Mouse (Mus musculus): ENCODE results near the gene Plce1. TPM values are rescaled to one million over a fixed set of nuclear protein-coding genes. Genes with fewer than 3 reads are reported as not detected.

Gene Plce1
- total and polyA plus RNA-seq, 3 experiments, result not detected

- no peak for TF ChIP-seq MEF2A (IDR thresholded peaks at IDR 0.05; ENCODE audit: extremely low read depth, insufficient replicate concordance, low read depth, low read length, poor library complexity, severe bottlenecking)
- no peak for TF ChIP-seq ZKSCAN1 (IDR thresholded peaks at IDR 0.05; ENCODE audit: low read depth, low read length)
- TF ChIP-seq BHLHE40 (IDR thresholded peaks at IDR 0.05; ENCODE audit: borderline replicate concordance, low read depth, low read length), result no peak
- TF ChIP-seq USF1 (IDR thresholded peaks at IDR 0.05; ENCODE audit: low read depth, low read length), result no peak
- no peak for TF ChIP-seq MAZ (IDR thresholded peaks at IDR 0.05; ENCODE audit: low read depth, low read length)
- no peak for TF ChIP-seq MYB (IDR thresholded peaks at IDR 0.05; ENCODE audit: low read depth, low read length)
- TF ChIP-seq MAFK (IDR thresholded peaks at IDR 0.05; ENCODE audit: borderline replicate concordance, low read depth, low read length), result no peak
- no peak for TF ChIP-seq USF2 (IDR thresholded peaks at IDR 0.05; ENCODE audit: borderline replicate concordance in 1 of 2, insufficient read depth in 1 of 2, low read depth in 1 of 2, low read length in 2 of 2)
- TF ChIP-seq NELFE (IDR thresholded peaks at IDR 0.05; ENCODE audit: low read depth, low read length), result no peak
- no peak for TF ChIP-seq POLR2A (IDR thresholded peaks at IDR 0.05; ENCODE audit: control insufficient read depth in 1 of 2, insufficient read depth in 1 of 2, low read depth in 1 of 2, low read length in 2 of 2, poor library complexity in 1 of 2)
- no peak for TF ChIP-seq KAT2A (conservative IDR thresholded peaks at IDR 0.05; ENCODE audit: low read depth, low read length)
- no peak for TF ChIP-seq E2F4 (IDR thresholded peaks at IDR 0.05; ENCODE audit: borderline replicate concordance, low read depth, low read length)
- no peak for TF ChIP-seq UBTF (IDR thresholded peaks at IDR 0.05; ENCODE audit: borderline replicate concordance, insufficient read depth, low read depth, low read length)
- TF ChIP-seq MYC (IDR thresholded peaks at IDR 0.05; ENCODE audit: low read depth, low read length), result no peak
- no peak for TF ChIP-seq CTCF (IDR thresholded peaks at IDR 0.05 in 2 of 3, conservative IDR thresholded peaks at IDR 0.05 in 1 of 3; ENCODE audit: control insufficient read depth in 1 of 3, insufficient read depth in 1 of 3, low read depth in 2 of 3, low read length in 3 of 3, poor library complexity in 1 of 3, severe bottlenecking in 1 of 3)
- TF ChIP-seq CHD1 (IDR thresholded peaks at IDR 0.05; ENCODE audit: low read depth, low read length), result no peak
- Histone ChIP-seq H3K9ac (ENCODE audit: control insufficient read depth, low read depth, low read length, poor library complexity, severe bottlenecking) (no peak overlapping the region), H3K9me3 (replicated peaks; ENCODE audit: insufficient read depth, low read length) (no peaks in the 10 kb centered on the region), H3K4me1 (ENCODE audit: control insufficient read depth in 1 of 2, insufficient read depth in 2 of 2, low read length in 2 of 2) (no peaks in the 10 kb centered on the region), H3K79me2 (ENCODE audit: control insufficient read depth, insufficient read depth, low read length, poor library complexity) (no peaks in the 10 kb centered on the region), H3K27ac (ENCODE audit: control insufficient read depth, low read depth, low read length) (no peak overlapping the region), H3K36me3 (ENCODE audit: control insufficient read depth in 1 of 2, insufficient read depth in 2 of 2, low read length in 2 of 2) (no peaks in the 10 kb centered on the region), H3K27me3 (ENCODE audit: control insufficient read depth in 1 of 2, insufficient read depth in 2 of 2, low read length in 2 of 2) (no peaks in the 10 kb centered on the region; a peak in 1 of 4 replicates), H3K4me3 (ENCODE audit: control insufficient read depth in 1 of 2, insufficient read depth in 1 of 2, low read depth in 2 of 2, low read length in 2 of 2) (no peak overlapping the region)
- DNase-seq (ENCODE audit: low read depth, low spot score), result no peak
These were observed 45.9 kb downstream of the Plce1 start for GRCm38 (mm10) chr19:38526855-38527254.

GRCm38 (mm10) chr19:38527475-38527874 lies 46.6 kb downstream of the Plce1 start:
- Histone ChIP-seq H3K79me2 (ENCODE audit: control insufficient read depth, insufficient read depth, low read length, poor library complexity) (no peaks in the 10 kb centered on the region), H3K36me3 (ENCODE audit: control insufficient read depth in 1 of 2, insufficient read depth in 2 of 2, low read length in 2 of 2) (no peaks in the 10 kb centered on the region), H3K4me3 (ENCODE audit: control insufficient read depth in 1 of 2, insufficient read depth in 1 of 2, low read depth in 2 of 2, low read length in 2 of 2) (no peak overlapping the region), H3K9ac (ENCODE audit: control insufficient read depth, low read depth, low read length, poor library complexity, severe bottlenecking) (no peak overlapping the region), H3K27me3 (ENCODE audit: control insufficient read depth in 1 of 2, insufficient read depth in 2 of 2, low read length in 2 of 2) (no peaks in the 10 kb centered on the region; a peak in 1 of 4 replicates), H3K9me3 (replicated peaks; ENCODE audit: insufficient read depth, low read length) (no peaks in the 10 kb centered on the region), H3K27ac (ENCODE audit: control insufficient read depth, low read depth, low read length) (no peak overlapping the region), H3K4me1 (ENCODE audit: control insufficient read depth in 1 of 2, insufficient read depth in 2 of 2, low read length in 2 of 2) (no peaks in the 10 kb centered on the region)
- TF ChIP-seq TBP (IDR thresholded peaks at IDR 0.05; ENCODE audit: low read depth, low read length) (no peak), E2F4 (IDR thresholded peaks at IDR 0.05; ENCODE audit: borderline replicate concordance, low read depth, low read length) (no peak), BHLHE40 (IDR thresholded peaks at IDR 0.05; ENCODE audit: borderline replicate concordance, low read depth, low read length) (no peak), MAZ (IDR thresholded peaks at IDR 0.05; ENCODE audit: low read depth, low read length) (no peak), CHD1 (IDR thresholded peaks at IDR 0.05; ENCODE audit: low read depth, low read length) (no peak), ZNF384 (IDR thresholded peaks at IDR 0.05; ENCODE audit: low read depth, low read length) (no peak), RAD21 (IDR thresholded peaks at IDR 0.05; ENCODE audit: low read depth, low read length) (no peak), NELFE (IDR thresholded peaks at IDR 0.05; ENCODE audit: low read depth, low read length) (no peak), MYB (IDR thresholded peaks at IDR 0.05; ENCODE audit: low read depth, low read length) (no peak), ETS1 (IDR thresholded peaks at IDR 0.05; ENCODE audit: low read depth, low read length) (no peak), JUND (IDR thresholded peaks at IDR 0.05; ENCODE audit: low read depth, low read length) (no peak)
- DNase-seq (ENCODE audit: low read depth, low spot score), result no peak
